Mouse (Mus musculus) thymus, adult 2 months (tissue): ENCODE data around the gene Prdm13. TPM values are rescaled to one million over a fixed set of nuclear protein-coding genes. Genes with fewer than 3 reads are reported as not detected.

ENCODE experiments used
- DNase-seq: peaks from one replicate; pipeline ENCODE4 v3.0.0; 2021
- H3K27ac ChIP-seq: fragments of 200-500 bp; 2 replicates; pipeline ENCODE4 v1.5.1; 2012; ENCODE audit warnings: low read length, control low read depth; ENCODE audit not compliant: control insufficient read depth, insufficient read depth
- H3K27me3 ChIP-seq: fragments of 200-500 bp; 2 replicates; pipeline ENCODE4 v1.6.1; 2012; ENCODE audit warnings: mild to moderate bottlenecking, low read length, moderate library complexity, mixed read lengths; ENCODE audit not compliant: control insufficient read depth, insufficient read depth
- H3K36me3 ChIP-seq: fragments of 200-500 bp; 2 replicates; pipeline ENCODE4 v1.6.1; 2012; ENCODE audit warnings: mild to moderate bottlenecking, low read length, moderate library complexity; ENCODE audit not compliant: control insufficient read depth, insufficient read depth
- H3K4me1 ChIP-seq: fragments of 200-500 bp; replicated peaks from 2 replicates; pipeline ENCODE4 v1.6.1; 2012; ENCODE audit warnings: low read length; ENCODE audit not compliant: control insufficient read depth, insufficient read depth
- H3K4me3 ChIP-seq: fragments of 200-500 bp; 2 replicates; pipeline ENCODE4 v1.5.1; 2012; ENCODE audit warnings: mild to moderate bottlenecking, low read length, control low read depth, moderate library complexity; ENCODE audit not compliant: control insufficient read depth, insufficient read depth
- CTCF ChIP-seq: fragments of 200-500 bp; IDR thresholded peaks from 2 replicates; pipeline ENCODE4 v1.5.1; 2012; ENCODE audit warnings: mild to moderate bottlenecking, control low read depth, low read length, moderate library complexity, borderline replicate concordance; ENCODE audit not compliant: control insufficient read depth, poor library complexity, insufficient read depth; ENCODE audit errors: extremely low read depth
- POLR2A ChIP-seq: fragments of 200-500 bp; IDR thresholded peaks from 2 replicates; pipeline ENCODE4 v1.6.1; 2012; ENCODE audit warnings: mild to moderate bottlenecking, low read length, control low read depth, moderate library complexity; ENCODE audit not compliant: control insufficient read depth, poor library complexity, insufficient read depth; ENCODE audit errors: extremely low read depth
- WGBS: fragments of 180-500 bp; shearing (Covaris S2); methylation state at CpG from one replicate; pipeline ENCODE4 v1.1.7; 2018; 5-methylcytosine and 5-hydroxymethylcytosine counted together
- polyA plus RNA-seq: library from polyadenylated mRNA; depleted of rRNA; stranded (reverse); fragments of >200 nt; gene quantifications from 2 replicates; pipeline ENCODE4 v1.2.3, GENCODE M21; 2012

Gene Prdm13
- polyA plus RNA-seq, 1 experiment: not detected

GRCm38 (mm10) chr4:21686416-21686815 lies 653 bp upstream of the Prdm13 start:
- WGBS: 14% methylated on average over 11 of the region's 11 CpGs
- 0 out of 2 replicates have a peak, but pooled peaks cover 3% of the 10 kb centered on the region for H3K4me1 ChIP-seq
- no peak overlapping the region for H3K4me3 ChIP-seq
- no peak overlapping the region for H3K27ac ChIP-seq
- DNase-seq: no peak
- no peaks in the 10 kb centered on the region for H3K36me3 ChIP-seq
- H3K27me3 ChIP-seq: peaks cover 28% of the 10 kb centered on the region
- TF ChIP-seq CTCF: no peak
- no peak for TF ChIP-seq POLR2A

- no peak for TF ChIP-seq CTCF
- TF ChIP-seq POLR2A: no peak
- Histone ChIP-seq H3K27ac (no peak overlapping the region), H3K36me3 (no peaks in the 10 kb centered on the region), H3K27me3 (peaks cover 26% of the 10 kb centered on the region), H3K4me3 (no peak overlapping the region), H3K4me1 (0 out of 2 replicates have a peak, but pooled peaks cover 3% of the 10 kb centered on the region)
- DNase-seq: no peak
- WGBS: 8% methylated on average over 14 of the region's 14 CpGs
Measured at GRCm38 (mm10) chr4:21684341-21684970, 1.3 kb downstream of the Prdm13 start.

GRCm38 (mm10) chr4:21682421-21683150 lies 3.2 kb downstream of the Prdm13 start:
- Histone ChIP-seq H3K27me3 (peaks cover 30% of the 10 kb centered on the region), H3K36me3 (no peaks in the 10 kb centered on the region), H3K27ac (no peak overlapping the region), H3K4me3 (no peak overlapping the region), H3K4me1 (peaks cover 15% of the 10 kb centered on the region)
- TF ChIP-seq POLR2A (no peak), CTCF (no peak)
- WGBS: 16% methylated on average over 10 of the region's 10 CpGs
- no peak for DNase-seq

- Histone ChIP-seq H3K27ac (no peak overlapping the region), H3K36me3 (no peaks in the 10 kb centered on the region), H3K27me3 (peaks cover 28% of the 10 kb centered on the region), H3K4me3 (no peak overlapping the region), H3K4me1 (peaks cover 15% of the 10 kb centered on the region)
- TF ChIP-seq POLR2A (no peak), CTCF (no peak)
- WGBS: 18% methylated on average over 10 of the region's 10 CpGs
- DNase-seq: no peak
Measured at GRCm38 (mm10) chr4:21680971-21681370, 4.8 kb downstream of the Prdm13 start.

- DNase-seq: no peak
- Histone ChIP-seq H3K4me3 (no peak overlapping the region), H3K36me3 (no peaks in the 10 kb centered on the region), H3K4me1 (peaks cover 15% of the 10 kb centered on the region), H3K27ac (no peak overlapping the region), H3K27me3 (peaks cover 25% of the 10 kb centered on the region)
- WGBS: 12% methylated on average over 42 of the region's 42 CpGs
- TF ChIP-seq POLR2A (no peak), CTCF (no peak)
Measured at GRCm38 (mm10) chr4:21679624-21680480, 5.9 kb downstream of the Prdm13 start.

GRCm38 (mm10) chr4:21678975-21679623 lies 6.7 kb downstream of the Prdm13 start:
- Histone ChIP-seq H3K4me1 (peaks cover 15% of the 10 kb centered on the region), H3K27ac (no peak overlapping the region), H3K36me3 (no peaks in the 10 kb centered on the region), H3K27me3 (peaks cover 31% of the 10 kb centered on the region), H3K4me3 (peak overlapping the region; percentile 41)
- WGBS: 3% methylated on average over 65 of the region's 79 CpGs
- DNase-seq: peak; percentile 23
- TF ChIP-seq CTCF: no peak
